Mouse (Mus musculus) forebrain, embryonic 14.5 days (tissue): ENCODE measurements at regions not wholly inside any gene's neighbourhood (a gene's known extent, or its start where the extent isn't known, plus 50 kb on each side); places are given as distances from the start of the nearest gene placed in this dataset.

Source experiments
- ATAC-seq: fragments of 200-750 bp; cut with Nextera tagmentation; 2 replicates; pipeline ENCODE4 v1.8.0; 2017; ENCODE audit warnings: mild to moderate bottlenecking, moderate library complexity
- DNase-seq: peaks from one replicate; pipeline ENCODE4 v3.0.0-alpha.2; 2015; ENCODE audit warnings: low spot score
- H3K27ac ChIP-seq: fragments of 300-500 bp; sonication (generic); 2 replicates; pipeline ENCODE4 v1.5.1; 2014; ENCODE audit warnings: low read depth, mild to moderate bottlenecking, control low read depth, low read length, moderate library complexity
- H3K27me3 ChIP-seq: fragments of 300-500 bp; sonication (generic); replicated peaks from 2 replicates; pipeline ENCODE4 v1.6.1; 2014; ENCODE audit warnings: low read length, control low read depth, mixed read lengths; ENCODE audit not compliant: control insufficient read depth, insufficient read depth
- H3K36me3 ChIP-seq: fragments of 300-500 bp; sonication (generic); 2 replicates; pipeline ENCODE4 v1.6.1; 2014; ENCODE audit warnings: low read length, control low read depth; ENCODE audit not compliant: control insufficient read depth, insufficient read depth
- H3K4me1 ChIP-seq: fragments of 300-500 bp; sonication (generic); 2 replicates; pipeline ENCODE4 v1.6.1; 2014; ENCODE audit warnings: antibody characterized with exemption, low read length, control low read depth; ENCODE audit not compliant: control insufficient read depth, insufficient read depth
- H3K4me2 ChIP-seq: fragments of 300-500 bp; sonication (generic); 2 replicates; pipeline ENCODE4 v1.6.1; 2014; ENCODE audit warnings: mild to moderate bottlenecking, control low read depth, low read length
- H3K4me3 ChIP-seq: fragments of 300-500 bp; sonication (generic); 2 replicates; pipeline ENCODE4 v1.5.1; 2014; ENCODE audit warnings: low read depth, low read length, control low read depth
- H3K9ac ChIP-seq: fragments of 300-500 bp; sonication (generic); 2 replicates; pipeline ENCODE4 v1.6.1; 2014; ENCODE audit warnings: mild to moderate bottlenecking, low read length, control low read depth, moderate library complexity
- H3K9me3 ChIP-seq: fragments of 300-500 bp; sonication (generic); replicated peaks from 2 replicates; pipeline ENCODE4 v1.6.1; 2016; ENCODE audit warnings: low read length, control low read depth, mixed read lengths; ENCODE audit not compliant: control insufficient read depth
- WGBS: fragments of 180-500 bp; shearing (Covaris S2); extraction: QIAGEN DNeasy Blood & Tissue Kit; methylation state at CpG from one replicate; pipeline ENCODE4 v1.1.7; 2014; 5-methylcytosine and 5-hydroxymethylcytosine counted together

- no peaks in the 10 kb centered on the region for H3K36me3 ChIP-seq
- H3K4me2 ChIP-seq: no peak overlapping the region
- H3K4me3 ChIP-seq: no peak overlapping the region
- no peak for ATAC-seq
- no peak for DNase-seq
- H3K27ac ChIP-seq: no peak overlapping the region
- no peaks in the 10 kb centered on the region for H3K9me3 ChIP-seq
- 88% methylated on average over 4 of the region's 4 CpGs for WGBS
- no peak overlapping the region for H3K9ac ChIP-seq
- H3K27me3 ChIP-seq: no peaks in the 10 kb centered on the region
- H3K4me1 ChIP-seq: no peaks in the 10 kb centered on the region
Measured at GRCm38 (mm10) chr1:81951493-81952011, 281.4 kb upstream of the Gm9747 start.

GRCm38 (mm10) chr1:81952095-81952494 is 280.8 kb upstream of the Gm9747 start:
- H3K4me1 ChIP-seq: no peaks in the 10 kb centered on the region
- H3K4me2 ChIP-seq: no peak overlapping the region
- no peaks in the 10 kb centered on the region for H3K36me3 ChIP-seq
- DNase-seq: peak; percentile 6
- no peak overlapping the region for H3K27ac ChIP-seq
- H3K9ac ChIP-seq: no peak overlapping the region
- WGBS: 63% methylated on average over 3 of the region's 3 CpGs
- H3K4me3 ChIP-seq: no peak overlapping the region
- H3K27me3 ChIP-seq: no peaks in the 10 kb centered on the region
- ATAC-seq: no peak
- no peaks in the 10 kb centered on the region for H3K9me3 ChIP-seq

GRCm38 (mm10) chr1:81954507-81954906 is 278.4 kb upstream of the Gm9747 start:
- DNase-seq (no peak), ATAC-seq (no peak)
- no peaks in the 10 kb centered on the region for H3K9me3 ChIP-seq
- no peak overlapping the region for H3K4me3 ChIP-seq
- H3K36me3 ChIP-seq: no peaks in the 10 kb centered on the region
- H3K27ac ChIP-seq: no peak overlapping the region
- H3K4me1 ChIP-seq: no peaks in the 10 kb centered on the region
- 87% methylated on average over 2 of the region's 2 CpGs for WGBS
- no peaks in the 10 kb centered on the region for H3K27me3 ChIP-seq
- no peak overlapping the region for H3K9ac ChIP-seq
- H3K4me2 ChIP-seq: no peak overlapping the region

GRCm38 (mm10) chr1:81967062-81967461 is 265.9 kb upstream of the Gm9747 start:
- Histone ChIP-seq H3K4me1 (peaks cover 6% of the 10 kb centered on the region; the same call in 1 of the 2 replicates), H3K9ac (no peak overlapping the region), H3K27me3 (no peaks in the 10 kb centered on the region), H3K9me3 (no peaks in the 10 kb centered on the region), H3K4me2 (no peak overlapping the region), H3K4me3 (no peak overlapping the region), H3K27ac (no peak overlapping the region), H3K36me3 (no peaks in the 10 kb centered on the region)
- DNase-seq (no peak), ATAC-seq (no peak)
- 93% methylated on average over 1 of the region's 1 CpGs for WGBS

- ATAC-seq: no peak
Measured at GRCm38 (mm10) chr1:81967746-81968295, 265.1 kb upstream of the Gm9747 start.

GRCm38 (mm10) chr1:81972575-81972974 is 260.3 kb upstream of the Gm9747 start:
- no peak for ATAC-seq
- Histone ChIP-seq H3K27me3 (no peaks in the 10 kb centered on the region), H3K9ac (no peak overlapping the region), H3K4me1 (0 out of 2 replicates have a peak, but pooled peaks cover under 1% of the 10 kb centered on the region), H3K9me3 (no peaks in the 10 kb centered on the region), H3K4me3 (no peak overlapping the region), H3K36me3 (no peaks in the 10 kb centered on the region), H3K4me2 (no peak overlapping the region), H3K27ac (no peak overlapping the region)
- WGBS: 78% methylated on average over 5 of the region's 5 CpGs
- DNase-seq: no peak

More at GRCm38 (mm10) chr1:81967746-81968295, 265.1 kb upstream of the Gm9747 start:
- DNase-seq: peak; percentile 19
- H3K27ac ChIP-seq: no peak overlapping the region
- no peak overlapping the region for H3K9ac ChIP-seq
- H3K36me3 ChIP-seq: no peaks in the 10 kb centered on the region
- H3K4me2 ChIP-seq: no peak overlapping the region
- no peak overlapping the region for H3K4me3 ChIP-seq
- no peaks in the 10 kb centered on the region for H3K27me3 ChIP-seq
- 44% methylated on average over 1 of the region's 1 CpGs for WGBS
- H3K4me1 ChIP-seq: peaks cover 6% of the 10 kb centered on the region; the same call in 1 of the 2 replicates
- H3K9me3 ChIP-seq: no peaks in the 10 kb centered on the region

- WGBS: 94% methylated on average over 4 of the region's 4 CpGs
- Histone ChIP-seq H3K36me3 (no peaks in the 10 kb centered on the region), H3K27me3 (no peaks in the 10 kb centered on the region), H3K4me3 (no peak overlapping the region), H3K27ac (no peak overlapping the region), H3K4me1 (no peaks in the 10 kb centered on the region), H3K9ac (no peak overlapping the region), H3K9me3 (no peaks in the 10 kb centered on the region), H3K4me2 (no peak overlapping the region)
- no peak for DNase-seq
- no peak for ATAC-seq
Measured at GRCm38 (mm10) chr1:81973481-81973880, 259.4 kb upstream of the Gm9747 start.

- ATAC-seq (no peak), DNase-seq (no peak)
Measured at GRCm38 (mm10) chr1:82007943-82008342, 225.0 kb upstream of the Gm9747 start.

GRCm38 (mm10) chr1:82008805-82009204 is 224.1 kb upstream of the Gm9747 start:
- 91% methylated on average over 4 of the region's 4 CpGs for WGBS

More at GRCm38 (mm10) chr1:82007943-82008342, 225.0 kb upstream of the Gm9747 start:
- H3K27me3 ChIP-seq: no peaks in the 10 kb centered on the region
- H3K9ac ChIP-seq: no peak overlapping the region
- H3K36me3 ChIP-seq: no peaks in the 10 kb centered on the region
- no peak overlapping the region for H3K4me2 ChIP-seq
- no peak overlapping the region for H3K4me3 ChIP-seq
- no peaks in the 10 kb centered on the region for H3K4me1 ChIP-seq
- no peaks in the 10 kb centered on the region for H3K9me3 ChIP-seq
- H3K27ac ChIP-seq: no peak overlapping the region
- WGBS: 37% methylated on average over 5 of the region's 5 CpGs

More at GRCm38 (mm10) chr1:82008805-82009204, 224.1 kb upstream of the Gm9747 start:
- H3K4me1 ChIP-seq: no peaks in the 10 kb centered on the region
- ATAC-seq (no peak), DNase-seq (no peak)
- H3K27me3 ChIP-seq: no peaks in the 10 kb centered on the region
- no peaks in the 10 kb centered on the region for H3K36me3 ChIP-seq
- no peak overlapping the region for H3K27ac ChIP-seq
- H3K4me2 ChIP-seq: no peak overlapping the region
- no peaks in the 10 kb centered on the region for H3K9me3 ChIP-seq
- no peak overlapping the region for H3K4me3 ChIP-seq
- no peak overlapping the region for H3K9ac ChIP-seq
